Mouse (Mus musculus): ENCODE results near the gene Olfr18. TPM values are rescaled to one million over a fixed set of nuclear protein-coding genes. Genes with fewer than 3 reads are reported as not detected.

The Olfr18 gene
- polyA plus RNA-seq, 1 experiment from 2014 or later = not detected

- Histone ChIP-seq H3K27ac (ENCODE audit: low read length) (no peak within 1 kb of the TSS), H3K36me3 (ENCODE audit: control insufficient read depth, insufficient read depth) (no peaks in the 10 kb centered on the region)
- 87% methylated on average over 1 of the region's 1 CpGs for WGBS
Observed at GRCm38 (mm10) chr9:20282051-20282450, 53.8 kb downstream of the Olfr18 start, which contains the start of gene Olfr39. Gene Olfr39, plus strand, starts transcription at chr9:20282351.

More at GRCm38 (mm10) chr9:20282051-20282450, 53.8 kb downstream of the Olfr18 start, which contains the start of gene Olfr39:
- H3K4me3 ChIP-seq (replicated peaks; ENCODE audit: low read length) = no peak within 1 kb of the TSS
- no peaks in the 10 kb centered on the region for H3K27me3 ChIP-seq (replicated peaks; ENCODE audit: control insufficient read depth, insufficient read depth, low read length)
- H3K9me3 ChIP-seq (ENCODE audit: control insufficient read depth, low read length) = no peaks in the 10 kb centered on the region
- H3K9ac ChIP-seq (replicated peaks; ENCODE audit: low read depth, low read length) = no peak within 1 kb of the TSS
- H3K4me2 ChIP-seq (ENCODE audit: low read length) = no peak within 1 kb of the TSS
- no peaks in the 10 kb centered on the region for H3K4me1 ChIP-seq (replicated peaks; ENCODE audit: control insufficient read depth, insufficient read depth, low read length)
- no peak for ATAC-seq

Other genes starting within 250 kb of the Olfr18 start
- gene Olfr868, start 237.5 kb downstream of the Olfr18 start, polyA plus RNA-seq (2015; fragmentation: Nextera tagmentation; extraction: Ambion mirVana) = not detected in 2 replicates
- gene Olfr869, start 207.1 kb downstream of the Olfr18 start, polyA plus RNA-seq (2015; fragmentation: Nextera tagmentation; extraction: Ambion mirVana) = not detected in 2 replicates
- gene Olfr870, start 162.0 kb downstream of the Olfr18 start, polyA plus RNA-seq (2015; fragmentation: Nextera tagmentation; extraction: Ambion mirVana) = not detected in 2 replicates
- gene Olfr871, start 123.9 kb downstream of the Olfr18 start, polyA plus RNA-seq (2015; fragmentation: Nextera tagmentation; extraction: Ambion mirVana) = not detected in 2 replicates
- gene Olfr872, start 99.0 kb downstream of the Olfr18 start, polyA plus RNA-seq (2015; fragmentation: Nextera tagmentation; extraction: Ambion mirVana) = not detected in 2 replicates
- not detected in 2 replicates for gene Olfr39, start 53.7 kb downstream of the Olfr18 start, polyA plus RNA-seq (2015; fragmentation: Nextera tagmentation; extraction: Ambion mirVana)
- gene Olfr873, start 37.6 kb downstream of the Olfr18 start, polyA plus RNA-seq (2015; fragmentation: Nextera tagmentation; extraction: Ambion mirVana) = not detected in 2 replicates
- gene Zfp560, start 49.1 kb upstream of the Olfr18 start, polyA plus RNA-seq (2015; fragmentation: Nextera tagmentation; extraction: Ambion mirVana) = 47.2 and 51.2 TPM in 2 replicates
- gene Zfp26, start 124.1 kb upstream of the Olfr18 start, polyA plus RNA-seq (2015; fragmentation: Nextera tagmentation; extraction: Ambion mirVana) = 21.8 and 26.9 TPM in 2 replicates
- 35.7 and 36.7 TPM in 2 replicates for gene Zfp426, start 156.7 kb upstream of the Olfr18 start, polyA plus RNA-seq (2015; fragmentation: Nextera tagmentation; extraction: Ambion mirVana)
- gene Zfp266, start 185.3 kb upstream of the Olfr18 start, polyA plus RNA-seq (2015; fragmentation: Nextera tagmentation; extraction: Ambion mirVana) = 173 and 186 TPM in 2 replicates
- 48.6 and 53.7 TPM in 2 replicates for gene Zfp846, start 245.2 kb upstream of the Olfr18 start, polyA plus RNA-seq (2015; fragmentation: Nextera tagmentation; extraction: Ambion mirVana)